In the genomic region with DNA sequence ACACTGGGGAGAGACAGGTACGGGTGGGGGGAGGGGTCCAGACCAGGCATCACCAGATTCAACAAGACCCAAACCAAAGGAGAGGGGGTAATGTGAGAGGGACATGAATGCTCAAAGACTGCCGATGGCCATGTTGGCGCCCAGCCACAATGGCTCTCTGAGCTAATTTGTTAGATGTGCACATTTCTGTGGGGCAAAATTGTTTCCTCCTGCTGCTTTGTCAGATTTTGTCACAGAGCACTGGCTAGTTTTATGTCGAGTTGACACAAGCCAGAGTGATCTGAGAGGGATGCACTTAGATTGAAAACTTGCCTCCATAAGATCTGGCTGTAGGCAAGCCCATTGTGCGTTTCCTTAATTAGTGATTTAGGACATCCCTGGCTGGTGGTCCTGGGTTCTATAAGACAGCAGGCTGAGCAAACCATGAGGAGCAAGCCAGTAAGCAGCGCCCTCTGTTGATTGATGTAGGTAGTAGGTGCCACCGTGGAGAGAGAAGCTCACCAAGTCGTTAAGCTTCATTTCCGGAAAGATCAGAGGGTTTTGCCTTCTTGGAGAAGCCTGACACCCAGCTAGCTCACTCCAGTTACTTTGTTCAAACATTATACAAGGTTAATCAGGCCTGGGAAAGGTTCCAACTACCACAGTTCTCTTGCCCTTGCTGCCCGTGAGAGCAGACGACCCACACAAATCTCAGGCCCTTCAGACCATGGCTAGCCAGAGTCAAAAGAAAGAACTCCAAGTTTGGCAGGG, we compare ENCODE assay signal across 8 mouse cellular contexts.
DNase-seq lines count a peak whose midpoint lies in the region; ATAC-seq and TF ChIP-seq lines count a peak whose summit lies in the region.

No protein-coding gene starts in this region.

- ATAC-seq in heart, embryonic 16.5 days (replicated peaks; ENCODE audit: extremely low read depth, insufficient read depth, low FRiP score) = no peak
- ATAC-seq in activated CD4-positive, CD25-positive, alpha-beta regulatory T cell, adult 4 months = no peak

- H3K9ac ChIP-seq in heart, embryonic 16.5 days (ENCODE audit: low read length) = no peak overlapping the region

- no peaks in the 10 kb centered on the region for H3K4me1 ChIP-seq in heart, embryonic 16.5 days (ENCODE audit: control insufficient read depth, insufficient read depth, low read length)
- peaks cover 15% of the 10 kb centered on the region for H3K4me1 ChIP-seq in E14TG2a.4 (replicated peaks; ENCODE audit: low read depth, low read length)
- H3K4me1 ChIP-seq in cortical plate, adult 2 months (ENCODE audit: control insufficient read depth, insufficient read depth, low read length) = 0 out of 2 replicates have a peak, but pooled peaks cover 4% of the 10 kb centered on the region

- 0 out of 2 replicates have a peak, but pooled peaks cover 2% of the 10 kb centered on the region for H3K9me3 ChIP-seq in heart, embryonic 16.5 days (replicated peaks; ENCODE audit: control insufficient read depth, low read length)
- peaks cover 10% of the 10 kb centered on the region for H3K9me3 ChIP-seq in E14TG2a.4 (ENCODE audit: low read length)

- H3K4me3 ChIP-seq in heart, embryonic 16.5 days (ENCODE audit: low read length) = peak overlapping the region; percentile 45; the same call in 1 of the 2 replicates
- H3K4me3 ChIP-seq in E14TG2a.4 (replicated peaks; ENCODE audit: low read length) = peak overlapping the region; percentile 55; the same call in 1 of the 2 replicates
- H3K4me3 ChIP-seq in cortical plate, adult 2 months (ENCODE audit: insufficient read depth, low read length) = no peak overlapping the region; the same call in 1 of the 2 replicates

- no peak overlapping the region for H3K27ac ChIP-seq in heart, embryonic 16.5 days (ENCODE audit: low read length)
- H3K27ac ChIP-seq in cortical plate, adult 2 months (ENCODE audit: insufficient read depth, low read length) = no peak overlapping the region

- no peak for DNase-seq in heart, adult 18-20 months
- DNase-seq in kidney, postnatal 14 days = peak; percentile 38
- no peak for DNase-seq in adrenal gland, postnatal 25 days
- no peak for DNase-seq in adipocyte (ENCODE audit: low spot score)

- peak overlapping the region; percentile 63 for H3K4me2 ChIP-seq in heart, embryonic 16.5 days (ENCODE audit: low read depth, low read length)

- TF ChIP-seq POLR2A in cortical plate, adult 2 months (IDR thresholded peaks at IDR 0.05; ENCODE audit: extremely low read depth, insufficient read depth, low read length) = no peak

- H3K36me3 ChIP-seq in heart, embryonic 16.5 days (ENCODE audit: control insufficient read depth, insufficient read depth) = no peaks in the 10 kb centered on the region
- no peaks in the 10 kb centered on the region for H3K36me3 ChIP-seq in E14TG2a.4 (ENCODE audit: insufficient read depth, low read length)

- 63% methylated on average over 11 of the region's 11 CpGs for WGBS in heart, embryonic 16.5 days

- 0 out of 2 replicates have a peak, but pooled peaks have one; percentile 14 for TF ChIP-seq CTCF in E14TG2a.4 (conservative IDR thresholded peaks at IDR 0.05; ENCODE audit: low read length)
- peak; percentile 30; the same call in 1 of the 2 replicates for TF ChIP-seq CTCF in cortical plate, adult 2 months (IDR thresholded peaks at IDR 0.05; ENCODE audit: extremely low read depth, insufficient read depth, low read length)

- H3K27me3 ChIP-seq in heart, embryonic 16.5 days (ENCODE audit: control insufficient read depth, insufficient read depth, low read length) = no peaks in the 10 kb centered on the region
- H3K27me3 ChIP-seq in E14TG2a.4 (ENCODE audit: insufficient read depth, low read length) = peaks cover 15% of the 10 kb centered on the region
